Mouse (Mus musculus) lung, postnatal 0 days (tissue): ENCODE measurements around the gene Setmar.

Experiments
- CTCF ChIP-seq: IDR thresholded peaks from 2 replicates; pipeline ENCODE4 v1.5.1; 2016; ENCODE audit warnings: antibody characterized with exemption, mild to moderate bottlenecking
- EP300 ChIP-seq: IDR thresholded peaks from 2 replicates; pipeline ENCODE4 v1.6.1; 2016; ENCODE audit warnings: antibody characterized with exemption, mild to moderate bottlenecking, control low read depth

DNA sequence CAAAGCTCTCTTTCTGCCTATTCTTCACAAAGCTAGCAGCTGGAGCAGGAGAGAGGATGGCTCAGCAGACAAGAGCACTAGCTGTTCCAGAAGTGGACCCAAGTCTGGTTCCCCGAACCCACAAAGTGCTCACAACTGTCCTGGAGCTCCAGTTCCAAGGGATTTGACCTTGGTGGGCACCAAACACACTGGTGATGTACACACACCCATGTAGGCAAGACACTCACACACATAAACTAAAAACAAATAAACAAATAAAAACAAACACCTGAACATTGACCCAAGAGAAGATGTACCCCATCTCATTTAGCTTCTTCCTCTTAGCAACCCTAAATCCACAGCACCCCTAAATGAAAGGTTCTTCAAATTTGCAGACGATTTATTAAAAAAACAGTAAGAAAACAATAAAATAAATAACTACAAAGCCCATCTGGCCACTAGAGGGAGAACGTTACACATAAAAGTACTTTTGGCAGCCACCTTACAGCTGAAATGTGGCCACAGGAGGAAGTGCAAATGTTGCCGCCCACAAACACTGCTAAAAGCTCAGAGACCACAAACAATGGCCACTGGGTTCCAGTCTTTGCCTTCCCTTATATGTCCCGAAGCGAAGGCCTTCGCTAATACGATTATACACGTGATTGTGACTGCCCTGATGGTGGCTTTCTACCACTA lies 33.5 kb downstream of the Setmar start:
- no peak for TF ChIP-seq EP300
- peak; percentile 83 for TF ChIP-seq CTCF
